Mouse (Mus musculus) layer of hippocampus, adult 18-20 months (tissue): ENCODE results near the gene Dnajc16. TPM values are rescaled to one million over a fixed set of nuclear protein-coding genes. Genes with fewer than 3 reads are reported as not detected.

Source experiments
- DNase-seq, 2 experiments: peaks; one replicate each; pipeline ENCODE4 v3.0.0; 2022; ENCODE audit warnings: low spot score in 2 of 2
- total RNA-seq, 2 experiments: library from RNA; stranded (reverse); gene quantifications; 2 replicates each; pipeline ENCODE4 v1.2.3; 2021

The Dnajc16 gene
- total RNA-seq, 2 experiments from 2014 or later: 44.2 to 48.6 TPM

DNA sequence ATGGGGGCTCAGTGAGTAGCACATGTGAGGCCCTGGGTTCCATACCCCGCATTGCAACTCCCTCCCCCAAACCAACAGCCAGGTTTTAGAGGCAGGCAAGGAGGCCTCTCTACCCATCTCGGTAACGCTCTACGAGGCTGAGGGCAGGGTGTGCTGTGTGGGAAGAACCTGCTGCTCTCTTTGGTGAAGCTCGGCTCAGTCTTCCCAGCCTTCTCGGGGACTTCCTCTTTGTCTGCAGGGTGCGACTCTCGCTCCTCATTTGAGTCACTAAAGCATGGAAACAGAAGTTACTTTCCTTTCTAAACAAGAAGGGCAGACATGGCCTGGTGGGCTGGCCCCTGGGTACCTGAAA, 24.4 kb downstream of the Dnajc16 start:
- DNase-seq: peak in 1 of 2 experiments; percentile 43

DNA sequence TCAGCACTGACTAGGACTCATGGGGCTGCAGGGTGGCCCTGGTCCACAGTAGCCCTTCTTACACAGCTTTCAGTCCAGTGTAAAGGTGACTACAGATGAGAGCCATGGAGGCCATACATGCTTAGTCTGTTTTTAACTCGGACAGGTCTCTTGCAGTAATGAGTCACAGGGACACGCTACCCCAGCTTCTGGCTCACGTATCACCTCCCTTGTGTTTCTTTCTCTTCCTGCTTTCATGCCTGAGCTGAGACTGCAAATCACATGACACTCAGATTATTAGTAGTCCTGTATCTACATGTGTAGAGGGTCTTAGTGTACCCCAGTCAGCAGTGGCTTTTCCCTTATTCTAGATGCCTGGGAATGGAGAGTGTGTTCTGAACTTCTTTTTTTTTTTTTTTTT, 25.7 kb downstream of the Dnajc16 start:
- no peak for DNase-seq

DNA sequence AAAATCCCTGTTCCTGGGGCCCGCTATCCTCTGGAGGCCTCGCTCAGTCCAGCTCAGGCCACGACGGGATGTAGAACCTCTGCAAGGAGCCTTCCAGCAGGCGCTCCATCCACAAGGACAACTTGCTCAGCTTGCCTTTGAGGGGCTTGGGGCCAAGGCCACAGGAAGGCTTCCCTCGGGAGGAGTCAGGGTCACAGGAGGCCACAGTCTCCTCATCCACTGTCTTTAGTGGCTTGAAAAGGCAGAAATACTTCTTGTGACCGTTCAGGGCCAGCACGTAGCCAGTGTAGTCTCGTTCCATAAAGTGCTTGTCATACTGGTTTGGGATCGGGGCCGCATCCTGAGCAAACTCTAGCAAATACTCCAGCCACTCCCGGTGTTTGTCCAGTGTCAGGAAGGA, 27.3 kb downstream of the Dnajc16 start:
- no peak for DNase-seq

GRCm38 (mm10) chr4:141762102-141762598, 28.6 kb downstream of the Dnajc16 start:
- DNase-seq: no peak

DNA sequence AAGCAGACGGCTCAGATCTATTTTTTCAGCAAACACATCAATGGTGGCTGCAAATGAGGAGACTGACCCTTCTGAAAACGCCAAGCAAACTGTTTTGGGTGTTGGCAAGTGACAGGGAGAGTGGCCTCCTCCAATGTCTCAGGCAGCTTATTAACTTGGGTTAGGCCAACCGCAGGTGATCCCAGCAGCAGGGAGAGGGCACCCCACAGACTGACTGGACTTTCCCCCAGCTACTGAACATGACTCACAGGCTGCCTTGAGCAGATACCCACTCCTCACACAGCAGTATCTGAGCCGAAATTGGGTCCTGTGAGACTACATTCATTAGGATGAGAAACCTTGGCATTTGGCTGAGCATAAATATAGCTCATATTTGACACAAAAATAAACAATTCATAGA, 29.8 kb downstream of the Dnajc16 start:
- no peak for DNase-seq

GRCm38 (mm10) chr4:141758874-141759542, 31.7 kb downstream of the Dnajc16 start:
- DNase-seq: no peak

DNA sequence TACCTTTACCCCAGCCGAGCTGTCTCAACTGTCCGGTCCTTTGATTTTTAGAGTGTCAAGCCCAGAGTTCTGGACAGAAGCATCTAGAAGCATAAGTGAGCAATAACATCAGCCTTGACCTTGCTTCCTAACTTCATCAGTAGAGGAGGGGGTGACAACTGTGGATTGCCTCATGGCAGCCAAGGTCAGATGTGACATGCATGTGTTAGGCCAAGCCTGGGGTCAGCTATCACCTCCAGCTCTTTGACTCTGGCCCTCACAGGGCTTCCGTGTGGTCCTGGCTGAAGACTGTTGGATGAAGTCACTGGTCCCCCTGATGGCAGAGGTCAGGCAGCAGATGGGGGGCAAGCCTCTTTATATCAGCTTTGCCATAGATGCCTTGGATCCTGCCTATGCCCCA, 33.6 kb downstream of the Dnajc16 start:
- no peak for DNase-seq

GRCm38 (mm10) chr4:141755375-141755930, 35.3 kb downstream of the Dnajc16 start:
- DNase-seq: no peak

DNA sequence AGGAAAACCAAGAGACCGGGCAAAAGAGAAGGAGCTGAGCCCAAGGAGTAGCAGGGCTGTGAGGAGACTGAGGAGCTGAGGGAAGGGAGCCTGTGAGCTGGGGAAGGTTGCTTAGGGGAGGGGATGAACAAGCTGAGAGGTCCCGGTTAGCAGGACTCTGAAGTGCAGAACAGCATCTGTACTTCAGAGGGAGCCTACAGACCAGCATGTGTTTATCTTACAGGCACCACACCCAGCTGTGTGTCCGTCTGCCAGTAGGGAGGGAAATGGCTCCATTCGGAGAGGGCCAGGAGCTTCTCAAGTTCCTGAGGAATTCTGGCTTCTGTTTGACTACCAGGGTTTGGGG, 38.7 kb downstream of the Dnajc16 start:
- no peak for DNase-seq

GRCm38 (mm10) chr4:141751419-141752075, 39.2 kb downstream of the Dnajc16 start:
- peak in 1 of 2 experiments; percentile 35 for DNase-seq

- DNase-seq: no peak
Observed at GRCm38 (mm10) chr4:141750826-141751225, 39.9 kb downstream of the Dnajc16 start.

GRCm38 (mm10) chr4:141749557-141749956, 41.2 kb downstream of the Dnajc16 start:
- no peak for DNase-seq

- DNase-seq: no peak
Observed at GRCm38 (mm10) chr4:141746578-141747346, 44.0 kb downstream of the Dnajc16 start, which contains the start of gene Agmat. Gene Agmat, plus strand, starts transcription at chr4:141746672.

- DNase-seq: no peak
Observed at GRCm38 (mm10) chr4:141742381-141742780, 48.4 kb downstream of the Dnajc16 start.

DNA sequence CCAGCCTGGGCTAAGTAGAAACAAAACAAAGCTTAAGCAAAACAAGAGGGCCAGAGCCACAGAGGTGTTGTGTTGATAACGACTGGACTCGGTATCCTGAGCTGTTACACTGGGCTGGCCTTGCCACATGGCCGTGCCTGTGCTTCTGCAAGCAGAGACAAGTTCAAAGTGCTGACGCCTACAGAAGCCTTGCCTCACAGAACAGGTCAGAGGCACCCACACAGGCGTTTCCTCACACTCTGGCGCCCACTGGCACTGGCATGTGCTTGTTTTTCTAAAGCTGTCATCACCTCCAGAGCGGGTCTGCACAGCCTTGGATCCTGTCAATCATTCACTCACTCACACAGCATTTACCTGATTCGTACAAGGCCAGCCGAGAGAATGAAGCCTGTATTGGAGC, 48.9 kb downstream of the Dnajc16 start:
- peak in 1 of 2 experiments; percentile 24 for DNase-seq

DNA sequence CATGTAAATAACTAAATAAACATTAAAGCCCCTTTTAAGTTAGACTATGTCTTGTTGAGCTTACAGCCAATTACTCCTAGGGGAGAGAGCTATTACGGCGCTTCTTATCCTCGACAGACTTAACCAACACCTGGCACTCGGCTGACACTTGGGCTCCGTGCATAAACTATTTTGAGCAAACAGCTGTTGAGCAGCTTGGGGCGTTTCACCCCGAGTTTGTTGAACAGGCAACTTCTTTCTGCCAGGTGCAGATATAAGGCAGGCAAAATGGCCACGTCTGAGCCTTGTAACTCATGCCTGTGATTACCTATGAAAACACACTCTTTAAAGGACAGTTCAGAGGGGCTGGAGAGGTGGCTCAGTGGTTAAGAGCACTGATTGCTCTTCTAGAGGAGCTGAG, 52.7 kb downstream of the Dnajc16 start:
- DNase-seq: no peak

DNA sequence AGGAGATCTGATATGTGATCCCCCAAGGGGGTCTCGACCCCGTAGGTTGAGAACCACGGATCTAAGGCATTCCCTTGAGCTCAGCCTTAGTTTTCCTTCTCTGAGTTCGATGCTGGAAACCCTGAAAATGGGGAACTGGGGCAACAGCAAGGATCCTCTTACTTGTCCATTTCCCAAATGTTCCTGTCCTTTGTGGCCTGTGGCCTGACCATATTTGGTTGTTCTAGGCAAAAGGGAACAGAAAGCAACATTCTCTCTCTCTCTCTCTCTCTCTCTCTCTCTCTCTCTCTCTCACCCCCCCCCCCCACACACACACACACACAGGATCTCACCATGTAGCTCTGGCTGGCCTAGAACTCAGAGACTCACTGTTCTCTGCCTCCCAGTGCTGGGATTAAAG, 53.9 kb downstream of the Dnajc16 start:
- no peak for DNase-seq

DNA sequence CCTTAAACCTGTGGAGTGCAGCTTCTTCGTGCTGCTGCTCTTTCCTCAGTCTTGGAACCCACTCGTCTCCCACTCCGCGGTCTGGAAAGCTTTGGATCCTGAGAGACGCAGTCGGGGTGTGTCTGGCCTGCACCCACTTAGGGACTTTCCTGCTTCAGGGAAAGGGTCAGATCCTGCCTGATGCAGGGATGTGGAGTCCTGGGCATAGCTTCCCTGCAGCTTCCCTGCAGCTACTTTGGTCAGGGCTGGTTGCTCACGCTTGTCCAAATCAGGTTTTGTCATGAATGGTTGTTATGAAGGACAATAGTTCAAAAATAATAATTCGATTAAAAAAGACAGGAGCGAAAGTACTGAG, 55.5 kb downstream of the Dnajc16 start:
- no peak for DNase-seq

DNA sequence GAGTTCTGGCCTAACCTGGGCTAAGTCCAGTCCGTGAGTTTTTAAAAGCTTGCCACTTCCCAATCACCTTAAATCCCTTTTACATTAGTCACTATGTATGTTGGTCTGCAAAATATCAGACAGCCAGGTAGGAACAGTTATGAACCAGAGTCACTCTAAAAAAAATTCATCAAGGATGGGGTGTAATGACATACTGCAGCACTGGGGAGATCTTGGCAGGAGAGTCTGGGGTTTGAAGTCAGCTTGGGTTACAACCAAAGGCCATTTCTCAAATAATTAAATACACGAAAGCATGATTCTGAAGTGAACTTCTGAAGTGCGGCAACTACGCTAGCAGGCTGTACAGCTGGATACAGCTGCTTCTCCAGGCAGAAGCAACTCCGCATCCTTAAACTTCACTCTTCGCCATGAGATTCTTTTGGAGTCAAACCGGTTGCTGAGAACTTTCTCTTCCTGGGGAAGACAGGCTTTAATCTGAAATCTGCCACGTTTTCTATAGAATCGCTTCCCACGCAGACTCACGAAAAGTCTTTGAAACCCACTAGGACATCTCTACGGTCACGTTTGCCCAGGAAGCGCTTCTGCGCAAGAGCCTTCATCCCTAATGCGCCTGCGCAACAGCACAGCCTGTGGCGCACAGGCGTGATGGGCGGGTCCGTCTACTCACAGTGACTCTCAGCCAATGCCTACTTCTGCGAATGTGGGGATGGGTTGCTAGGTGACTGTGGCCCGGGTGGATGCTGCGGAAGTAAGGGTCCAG, 56.1 kb downstream of the Dnajc16 start:
- peak; percentile 93 to 97 for DNase-seq

DNA sequence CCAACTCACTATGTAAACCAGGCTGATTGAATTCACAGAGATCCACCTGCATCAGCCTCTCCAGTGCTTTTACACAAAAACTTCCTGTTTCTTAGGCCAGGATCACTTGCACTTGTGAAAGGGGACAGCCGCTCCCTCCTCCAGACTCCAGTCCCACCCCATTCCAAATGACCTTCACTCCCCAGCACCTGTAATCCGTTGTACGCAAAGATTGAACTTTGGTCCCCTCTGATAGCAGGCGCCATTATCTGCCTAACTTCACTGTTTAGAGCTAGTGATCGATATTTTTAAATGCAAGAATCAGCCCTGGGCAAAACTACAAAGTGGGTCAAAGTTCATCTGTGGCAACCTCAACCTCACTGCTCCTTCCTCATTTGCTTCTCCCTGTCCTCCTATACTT, 59.0 kb downstream of the Dnajc16 start:
- no peak for DNase-seq

DNA sequence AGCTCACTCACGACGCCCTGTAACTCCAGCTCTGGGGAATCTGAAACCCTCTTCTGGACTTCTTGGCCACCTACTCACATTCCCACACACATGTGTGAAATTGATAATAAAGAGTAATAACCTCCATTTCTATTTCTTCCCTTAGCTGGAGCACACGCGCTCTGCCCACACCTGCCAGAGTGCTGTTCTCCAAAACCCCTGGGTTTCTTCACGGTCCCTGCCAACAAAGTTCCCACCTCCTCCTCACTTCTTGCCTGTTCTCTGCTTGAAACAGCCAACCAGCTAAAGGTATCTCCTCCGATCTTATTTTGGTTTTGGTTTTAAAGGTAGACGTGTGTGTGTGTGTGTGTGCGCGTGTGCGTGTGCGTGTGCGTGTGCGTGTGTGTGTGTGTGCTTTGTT, 60.3 kb downstream of the Dnajc16 start:
- DNase-seq: no peak
